Mouse (Mus musculus) thymus, adult 2 months (tissue): ENCODE data around the gene Tpst1. TPM values are rescaled to one million over a fixed set of nuclear protein-coding genes. Genes with fewer than 3 reads are reported as not detected.

Source experiments
- DNase-seq: peaks from one replicate; pipeline ENCODE4 v3.0.0; 2021
- H3K27ac ChIP-seq: fragments of 200-500 bp; 2 replicates; pipeline ENCODE4 v1.5.1; 2012; ENCODE audit warnings: low read length, control low read depth; ENCODE audit not compliant: control insufficient read depth, insufficient read depth
- H3K27me3 ChIP-seq: fragments of 200-500 bp; 2 replicates; pipeline ENCODE4 v1.6.1; 2012; ENCODE audit warnings: mild to moderate bottlenecking, low read length, moderate library complexity, mixed read lengths; ENCODE audit not compliant: control insufficient read depth, insufficient read depth
- H3K36me3 ChIP-seq: fragments of 200-500 bp; 2 replicates; pipeline ENCODE4 v1.6.1; 2012; ENCODE audit warnings: mild to moderate bottlenecking, low read length, moderate library complexity; ENCODE audit not compliant: control insufficient read depth, insufficient read depth
- H3K4me1 ChIP-seq: fragments of 200-500 bp; replicated peaks from 2 replicates; pipeline ENCODE4 v1.6.1; 2012; ENCODE audit warnings: low read length; ENCODE audit not compliant: control insufficient read depth, insufficient read depth
- H3K4me3 ChIP-seq: fragments of 200-500 bp; 2 replicates; pipeline ENCODE4 v1.5.1; 2012; ENCODE audit warnings: mild to moderate bottlenecking, low read length, control low read depth, moderate library complexity; ENCODE audit not compliant: control insufficient read depth, insufficient read depth
- CTCF ChIP-seq: fragments of 200-500 bp; IDR thresholded peaks from 2 replicates; pipeline ENCODE4 v1.5.1; 2012; ENCODE audit warnings: mild to moderate bottlenecking, control low read depth, low read length, moderate library complexity, borderline replicate concordance; ENCODE audit not compliant: control insufficient read depth, poor library complexity, insufficient read depth; ENCODE audit errors: extremely low read depth
- POLR2A ChIP-seq: fragments of 200-500 bp; IDR thresholded peaks from 2 replicates; pipeline ENCODE4 v1.6.1; 2012; ENCODE audit warnings: mild to moderate bottlenecking, low read length, control low read depth, moderate library complexity; ENCODE audit not compliant: control insufficient read depth, poor library complexity, insufficient read depth; ENCODE audit errors: extremely low read depth
- WGBS: fragments of 180-500 bp; shearing (Covaris S2); methylation state at CpG from one replicate; pipeline ENCODE4 v1.1.7; 2018; 5-methylcytosine and 5-hydroxymethylcytosine counted together
- polyA plus RNA-seq: library from polyadenylated mRNA; depleted of rRNA; stranded (reverse); fragments of >200 nt; gene quantifications from 2 replicates; pipeline ENCODE4 v1.2.3, GENCODE M21; 2012

The Tpst1 gene
- polyA plus RNA-seq, 1 experiment: 8.4 TPM

DNA sequence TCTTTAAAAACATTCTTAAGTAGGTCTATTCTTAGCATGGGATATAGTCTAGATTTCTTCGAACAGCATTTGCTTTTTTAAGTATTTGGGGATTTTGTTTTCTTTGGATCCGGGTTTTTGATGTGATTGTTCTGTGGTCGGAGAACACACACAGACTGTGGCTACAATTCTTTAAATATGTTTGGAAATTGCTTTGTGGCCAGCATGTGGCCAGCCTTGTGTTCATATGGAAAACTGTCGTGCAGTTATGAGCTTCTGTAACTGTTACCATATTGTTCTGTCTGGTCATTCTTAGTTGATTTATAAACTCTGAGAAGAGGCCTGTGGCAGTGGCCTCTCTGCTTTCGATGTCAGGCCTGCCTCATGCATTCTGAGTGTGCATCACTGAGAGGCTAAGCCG is 44.8 kb downstream of the Tpst1 start:
- Histone ChIP-seq H3K27ac (no peak overlapping the region), H3K4me3 (no peak overlapping the region), H3K36me3 (no peaks in the 10 kb centered on the region), H3K4me1 (no peaks in the 10 kb centered on the region), H3K27me3 (no peaks in the 10 kb centered on the region)
- TF ChIP-seq CTCF: no peak
- no peak for TF ChIP-seq POLR2A
- DNase-seq: no peak
- 94% methylated on average over 6 of the region's 6 CpGs for WGBS

GRCm38 (mm10) chr5:130119236-130119635 is 46.1 kb downstream of the Tpst1 start:
- Histone ChIP-seq H3K4me3 (no peak overlapping the region), H3K4me1 (no peaks in the 10 kb centered on the region), H3K36me3 (no peaks in the 10 kb centered on the region), H3K27me3 (no peaks in the 10 kb centered on the region), H3K27ac (no peak overlapping the region)
- TF ChIP-seq POLR2A (no peak), CTCF (no peak)
- DNase-seq: no peak
- WGBS: 93% methylated on average over 3 of the region's 3 CpGs

GRCm38 (mm10) chr5:130120070-130120736 is 47.1 kb downstream of the Tpst1 start:
- Histone ChIP-seq H3K27me3 (no peaks in the 10 kb centered on the region), H3K36me3 (no peaks in the 10 kb centered on the region), H3K4me3 (no peak overlapping the region), H3K4me1 (no peaks in the 10 kb centered on the region), H3K27ac (no peak overlapping the region)
- TF ChIP-seq POLR2A (no peak), CTCF (no peak)
- no peak for DNase-seq
- 95% methylated on average over 12 of the region's 12 CpGs for WGBS

- Histone ChIP-seq H3K4me1 (no peaks in the 10 kb centered on the region), H3K36me3 (no peaks in the 10 kb centered on the region), H3K4me3 (no peak overlapping the region), H3K27me3 (no peaks in the 10 kb centered on the region), H3K27ac (no peak overlapping the region)
- no peak for DNase-seq
- 95% methylated on average over 6 of the region's 6 CpGs for WGBS
- no peak for TF ChIP-seq CTCF
- no peak for TF ChIP-seq POLR2A
Measured at GRCm38 (mm10) chr5:130120904-130121303, 47.8 kb downstream of the Tpst1 start.

GRCm38 (mm10) chr5:130122355-130122754 is 49.2 kb downstream of the Tpst1 start:
- H3K4me3 ChIP-seq: no peak overlapping the region
- H3K27ac ChIP-seq: no peak overlapping the region
- no peak for TF ChIP-seq POLR2A
- H3K27me3 ChIP-seq: no peaks in the 10 kb centered on the region
- DNase-seq: no peak
- no peaks in the 10 kb centered on the region for H3K4me1 ChIP-seq
- WGBS: 88% methylated on average over 2 of the region's 2 CpGs
- H3K36me3 ChIP-seq: no peaks in the 10 kb centered on the region

GRCm38 (mm10) chr5:130124271-130124670 is 51.1 kb downstream of the Tpst1 start:
- no peaks in the 10 kb centered on the region for H3K27me3 ChIP-seq
- H3K36me3 ChIP-seq: no peaks in the 10 kb centered on the region
- H3K27ac ChIP-seq: no peak overlapping the region
- H3K4me3 ChIP-seq: no peak overlapping the region
- H3K4me1 ChIP-seq: no peaks in the 10 kb centered on the region
- no peak for DNase-seq
- WGBS: 96% methylated on average over 5 of the region's 5 CpGs
- no peak for TF ChIP-seq CTCF
- TF ChIP-seq POLR2A: no peak
